Mouse (Mus musculus) liver, embryonic 16.5 days (tissue): Measurements from ENCODE around the gene Wdtc1. TPM values are rescaled to one million over a fixed set of nuclear protein-coding genes. Genes with fewer than 3 reads are reported as not detected.

Experiments used
- ATAC-seq: fragments of 200-750 bp; cut with Nextera tagmentation; 2 replicates; pipeline ENCODE4 v1.8.0; 2017; ENCODE audit warnings: low read depth, mild to moderate bottlenecking, moderate number of reproducible peaks, moderate library complexity
- H3K27ac ChIP-seq: fragments of 300-500 bp; sonication (generic); 2 replicates; pipeline ENCODE4 v1.5.1; 2014; ENCODE audit warnings: mild to moderate bottlenecking, low read length
- H3K27me3 ChIP-seq: fragments of 300-500 bp; sonication (generic); 2 replicates; pipeline ENCODE4 v1.6.1; 2014; ENCODE audit warnings: low read depth, low read length, mixed read lengths; ENCODE audit not compliant: control insufficient read depth, insufficient read depth
- H3K36me3 ChIP-seq: fragments of 300-500 bp; sonication (generic); 2 replicates; pipeline ENCODE4 v1.6.1; 2014; ENCODE audit warnings: mild to moderate bottlenecking; ENCODE audit not compliant: control insufficient read depth, insufficient read depth
- H3K4me1 ChIP-seq: fragments of 300-500 bp; sonication (generic); 2 replicates; pipeline ENCODE4 v1.6.1; 2014; ENCODE audit warnings: low read depth, low read length, mixed read lengths; ENCODE audit not compliant: control insufficient read depth
- H3K4me2 ChIP-seq: fragments of 300-500 bp; sonication (generic); 2 replicates; pipeline ENCODE4 v1.6.1; 2014; ENCODE audit warnings: low read depth, low read length, mixed read lengths
- H3K4me3 ChIP-seq: fragments of 300-500 bp; sonication (generic); 2 replicates; pipeline ENCODE4 v1.5.1; 2014; ENCODE audit warnings: low read depth, mild to moderate bottlenecking, low read length
- H3K9ac ChIP-seq: fragments of 300-500 bp; sonication (generic); 2 replicates; pipeline ENCODE4 v1.6.1; 2014; ENCODE audit warnings: low read depth, low read length
- H3K9me3 ChIP-seq: fragments of 300-500 bp; sonication (generic); replicated peaks from 2 replicates; pipeline ENCODE4 v1.6.1; 2016; ENCODE audit warnings: low read length; ENCODE audit not compliant: control insufficient read depth
- WGBS: fragments of 180-500 bp; shearing (Covaris S2); extraction: QIAGEN DNeasy Blood & Tissue Kit; methylation state at CpG from one replicate; pipeline ENCODE4 v1.1.7; 2014; ENCODE audit not compliant: insufficient replicate concordance; 5-methylcytosine and 5-hydroxymethylcytosine counted together
- polyA plus RNA-seq: library from polyadenylated mRNA; unstranded; fragments of >200 nt; fragmentation: Nextera tagmentation; extraction: Ambion mirVana; gene quantifications from 2 replicates; pipeline ENCODE4 v1.2.1, GENCODE M21; 2015

Gene Wdtc1
- polyA plus RNA-seq, 1 experiment from 2014 or later = 8.1 TPM

DNA sequence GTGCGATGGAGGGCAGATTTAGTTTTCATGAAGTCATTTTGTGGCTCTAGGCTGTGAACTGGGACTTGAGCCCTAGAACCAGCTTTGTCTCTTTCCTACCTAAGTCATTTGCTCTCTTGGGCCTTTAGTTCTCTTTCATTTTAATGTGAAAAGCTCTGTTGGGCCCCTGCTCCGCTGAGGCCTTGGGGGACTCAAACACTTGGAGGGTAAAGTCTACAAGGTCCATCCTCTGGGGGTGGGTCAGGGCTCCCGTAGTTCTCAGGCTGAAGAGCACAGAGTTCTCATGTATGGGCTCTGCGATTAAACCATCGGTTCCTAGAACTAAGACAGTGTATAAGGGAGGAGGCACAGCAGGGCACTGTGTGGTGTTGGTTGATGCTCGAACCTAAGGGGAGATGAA lies 27.3 kb upstream of the Wdtc1 start:
- Histone ChIP-seq H3K9ac (no peak overlapping the region), H3K4me2 (no peak overlapping the region), H3K4me3 (no peak overlapping the region), H3K4me1 (peaks cover 56% of the 10 kb centered on the region), H3K27me3 (no peaks in the 10 kb centered on the region), H3K27ac (no peak overlapping the region), H3K36me3 (no peaks in the 10 kb centered on the region), H3K9me3 (no peaks in the 10 kb centered on the region)
- WGBS = 77% methylated on average over 6 of the region's 6 CpGs
- no peak for ATAC-seq

DNA sequence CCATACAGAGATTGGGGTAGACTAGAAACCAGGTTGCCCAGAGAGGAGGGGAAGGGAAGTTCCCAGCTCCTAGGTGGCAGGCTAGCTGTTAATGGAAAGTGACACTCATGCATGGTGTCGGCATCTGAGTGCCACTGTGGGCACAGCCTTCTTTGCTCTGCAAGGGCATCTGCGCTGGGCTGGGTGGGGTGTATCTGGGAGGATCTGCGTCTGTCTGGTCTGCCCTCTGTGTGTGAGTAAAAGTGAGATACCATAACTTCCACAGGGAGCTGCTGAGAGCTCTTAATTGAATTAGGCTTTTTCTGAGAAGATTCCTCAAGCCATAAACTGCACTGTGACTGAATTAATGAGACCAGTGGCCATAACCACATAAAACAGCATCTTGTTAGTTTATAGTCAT lies 26.6 kb upstream of the Wdtc1 start:
- WGBS = 29% methylated on average over 3 of the region's 3 CpGs
- ATAC-seq = no peak
- no peak overlapping the region for H3K4me2 ChIP-seq
- H3K9ac ChIP-seq = no peak overlapping the region
- H3K27ac ChIP-seq = no peak overlapping the region
- peaks cover 62% of the 10 kb centered on the region for H3K4me1 ChIP-seq
- H3K4me3 ChIP-seq = no peak overlapping the region
- H3K9me3 ChIP-seq = no peaks in the 10 kb centered on the region
- H3K27me3 ChIP-seq = no peaks in the 10 kb centered on the region
- H3K36me3 ChIP-seq = no peaks in the 10 kb centered on the region

DNA sequence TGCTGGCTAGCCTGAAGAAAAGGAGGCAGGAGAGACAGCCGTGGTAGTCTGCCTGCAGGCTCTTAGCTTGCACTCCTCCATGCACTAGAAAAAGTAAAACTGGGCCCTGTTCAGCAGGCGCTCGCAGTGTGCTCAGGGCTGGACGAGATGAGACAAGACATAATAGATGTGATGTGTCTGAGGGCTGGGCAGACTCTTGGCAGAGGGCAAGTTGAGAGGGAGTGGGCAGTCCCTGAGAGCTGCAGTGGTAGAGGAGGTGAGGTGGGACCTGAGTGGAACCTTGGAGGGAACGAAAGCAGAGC lies 25.7 kb upstream of the Wdtc1 start:
- Histone ChIP-seq H3K4me1 (peaks cover 67% of the 10 kb centered on the region), H3K9me3 (no peaks in the 10 kb centered on the region), H3K27ac (no peak overlapping the region), H3K4me2 (no peak overlapping the region), H3K9ac (0 out of 2 replicates have a peak overlapping the region, but pooled peaks have one; percentile 33), H3K4me3 (no peak overlapping the region), H3K27me3 (no peaks in the 10 kb centered on the region), H3K36me3 (no peaks in the 10 kb centered on the region)
- 62% methylated on average over 5 of the region's 5 CpGs for WGBS
- ATAC-seq = no peak

DNA sequence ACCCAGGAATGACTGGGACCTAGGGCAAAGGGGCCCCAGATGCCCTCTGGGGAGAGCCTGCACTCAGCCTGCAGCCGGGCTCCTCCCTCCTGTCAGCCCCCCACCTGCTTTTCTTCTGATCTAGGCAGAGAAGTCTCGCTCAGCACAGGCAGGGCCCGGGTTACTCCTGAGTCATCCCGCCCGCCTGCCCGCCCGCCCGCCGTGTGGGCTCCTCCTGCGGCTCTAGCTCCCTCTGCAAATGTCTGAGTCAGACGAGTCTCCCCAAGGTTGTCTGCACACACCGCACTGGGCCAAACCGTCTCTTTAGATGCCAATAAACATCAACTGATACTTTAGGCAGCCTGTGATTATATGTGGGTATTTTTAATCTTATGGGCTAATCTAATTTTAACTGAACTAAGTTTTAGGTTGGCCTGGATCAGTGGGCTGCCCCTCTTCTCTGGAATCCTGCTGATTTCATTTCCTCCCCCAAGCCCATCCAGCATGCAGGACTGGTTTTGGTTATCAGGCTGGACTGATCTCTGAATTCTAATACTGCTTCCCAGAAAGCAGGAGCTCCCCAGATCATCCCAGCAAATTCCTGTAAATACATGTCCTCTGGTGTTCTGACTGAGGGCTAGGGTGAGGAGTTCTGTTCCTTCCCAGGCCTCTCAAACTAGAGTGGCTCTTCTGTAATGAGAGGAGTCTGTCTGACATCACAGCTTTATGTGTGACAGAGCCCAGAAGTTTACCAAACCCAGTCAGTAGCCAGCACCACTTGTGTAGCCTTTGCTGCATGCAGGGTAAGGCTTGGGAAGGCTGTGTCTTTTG lies 25.2 kb upstream of the Wdtc1 start:
- no peak overlapping the region; the same call in 1 of the 2 replicates for H3K4me3 ChIP-seq
- no peaks in the 10 kb centered on the region for H3K36me3 ChIP-seq
- ATAC-seq = peak; percentile 84
- H3K9ac ChIP-seq = peak overlapping the region; percentile 46; the same call in 1 of the 2 replicates
- H3K4me2 ChIP-seq = peak overlapping the region; percentile 34
- WGBS = 7% methylated on average over 13 of the region's 13 CpGs
- H3K4me1 ChIP-seq = peaks cover 72% of the 10 kb centered on the region
- no peaks in the 10 kb centered on the region for H3K27me3 ChIP-seq
- H3K27ac ChIP-seq = peak overlapping the region; percentile 29
- H3K9me3 ChIP-seq = no peaks in the 10 kb centered on the region

DNA sequence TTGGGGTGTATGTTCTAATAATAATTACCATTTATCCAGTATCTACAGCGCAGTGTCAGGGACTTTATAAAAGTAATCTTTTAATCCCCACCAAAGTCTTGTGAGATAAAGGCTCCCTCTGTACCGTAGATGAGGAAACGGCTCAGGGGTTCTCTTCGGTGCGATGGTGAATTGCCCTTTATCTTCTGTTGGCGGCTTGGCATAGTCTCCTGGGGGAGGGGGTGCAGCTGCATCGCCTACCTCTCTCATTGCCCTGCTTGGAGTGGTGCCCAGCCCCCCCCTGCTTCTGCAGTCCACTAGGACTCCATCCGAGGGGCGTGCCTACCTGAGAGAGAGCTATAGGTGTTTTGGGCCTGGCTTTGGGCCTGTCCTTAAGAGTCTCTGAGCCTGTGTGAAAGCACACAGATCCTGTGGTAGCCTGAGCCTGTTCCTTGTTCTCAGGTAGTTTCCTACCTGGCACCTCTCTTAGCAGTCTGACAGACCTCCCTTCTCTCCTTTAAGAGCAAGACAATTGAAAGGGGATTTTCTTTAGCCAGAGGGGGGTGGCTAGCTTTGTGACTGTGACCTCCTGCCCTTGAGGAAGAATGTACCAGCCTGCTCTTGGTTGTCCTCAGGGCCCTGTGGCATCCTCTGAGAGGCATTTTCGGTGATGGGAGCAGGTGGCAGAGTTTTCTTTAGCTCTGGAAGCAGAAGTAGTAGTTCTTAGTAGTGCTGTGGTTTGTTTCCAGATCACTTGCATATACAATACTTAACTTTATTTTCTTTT lies 22.7 kb upstream of the Wdtc1 start:
- WGBS = 30% methylated on average over 10 of the region's 10 CpGs
- H3K27me3 ChIP-seq = no peaks in the 10 kb centered on the region
- H3K9me3 ChIP-seq = no peaks in the 10 kb centered on the region
- no peaks in the 10 kb centered on the region for H3K36me3 ChIP-seq
- H3K4me3 ChIP-seq = no peak overlapping the region
- peak; percentile 40 for ATAC-seq
- 0 out of 2 replicates have a peak overlapping the region, but pooled peaks have one; percentile 3 for H3K27ac ChIP-seq
- H3K4me2 ChIP-seq = 0 out of 2 replicates have a peak overlapping the region, but pooled peaks have one; percentile 4
- H3K9ac ChIP-seq = 0 out of 2 replicates have a peak overlapping the region, but pooled peaks have one; percentile 3
- peaks cover 91% of the 10 kb centered on the region for H3K4me1 ChIP-seq

DNA sequence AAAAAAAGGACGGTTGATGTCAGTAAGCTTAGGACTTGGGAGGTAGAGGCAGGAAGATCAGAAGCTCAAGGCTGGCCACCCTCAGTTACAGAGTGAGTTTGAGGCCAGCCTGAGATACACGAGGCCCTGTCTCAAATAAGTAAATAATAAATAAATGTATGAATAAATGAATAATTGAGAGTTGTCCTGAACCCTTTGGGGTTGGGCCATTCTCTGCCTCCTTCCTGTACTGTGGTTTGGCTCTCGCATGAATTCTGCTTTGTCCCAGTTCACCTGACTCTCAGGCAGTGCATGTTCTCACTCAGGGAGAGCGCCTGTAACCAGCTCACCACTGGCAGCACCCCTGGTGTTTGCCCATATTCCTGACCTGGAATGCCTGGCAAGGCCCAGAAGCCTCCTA lies 20.7 kb upstream of the Wdtc1 start:
- Histone ChIP-seq H3K4me3 (no peak overlapping the region), H3K4me2 (peak overlapping the region; percentile 85; the same call in 1 of the 2 replicates), H3K27me3 (no peaks in the 10 kb centered on the region), H3K4me1 (peaks cover 84% of the 10 kb centered on the region), H3K27ac (no peak overlapping the region), H3K9ac (no peak overlapping the region), H3K9me3 (no peaks in the 10 kb centered on the region), H3K36me3 (no peaks in the 10 kb centered on the region)
- 65% methylated on average over 4 of the region's 4 CpGs for WGBS
- ATAC-seq = no peak

DNA sequence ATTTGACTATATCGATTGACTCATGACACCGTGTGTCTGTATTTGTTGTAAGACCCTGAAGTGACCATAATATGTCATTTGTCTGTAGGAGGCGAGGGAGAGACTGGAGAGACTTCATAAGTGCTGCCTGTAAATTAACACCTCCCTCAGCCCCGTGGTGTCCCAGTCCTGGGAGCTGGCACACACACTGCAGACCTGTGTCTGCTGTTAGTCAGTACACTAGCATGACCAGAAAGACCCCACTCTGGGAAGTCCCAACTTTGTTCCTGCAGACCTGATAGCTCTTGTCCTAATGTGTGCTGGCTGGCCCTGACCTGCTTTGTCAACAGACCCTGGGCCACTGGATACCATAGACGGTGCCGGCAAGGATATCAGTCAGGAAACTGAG lies 19.0 kb upstream of the Wdtc1 start:
- peak overlapping the region; percentile 92 for H3K9ac ChIP-seq
- peak overlapping the region; percentile 95 for H3K4me3 ChIP-seq
- no peaks in the 10 kb centered on the region for H3K36me3 ChIP-seq
- no peaks in the 10 kb centered on the region for H3K9me3 ChIP-seq
- no peak for ATAC-seq
- no peaks in the 10 kb centered on the region for H3K27me3 ChIP-seq
- peak overlapping the region; percentile 42; the same call in 1 of the 2 replicates for H3K27ac ChIP-seq
- H3K4me1 ChIP-seq = peaks cover 68% of the 10 kb centered on the region
- 40% methylated on average over 6 of the region's 6 CpGs for WGBS
- peak overlapping the region; percentile 85 for H3K4me2 ChIP-seq

DNA sequence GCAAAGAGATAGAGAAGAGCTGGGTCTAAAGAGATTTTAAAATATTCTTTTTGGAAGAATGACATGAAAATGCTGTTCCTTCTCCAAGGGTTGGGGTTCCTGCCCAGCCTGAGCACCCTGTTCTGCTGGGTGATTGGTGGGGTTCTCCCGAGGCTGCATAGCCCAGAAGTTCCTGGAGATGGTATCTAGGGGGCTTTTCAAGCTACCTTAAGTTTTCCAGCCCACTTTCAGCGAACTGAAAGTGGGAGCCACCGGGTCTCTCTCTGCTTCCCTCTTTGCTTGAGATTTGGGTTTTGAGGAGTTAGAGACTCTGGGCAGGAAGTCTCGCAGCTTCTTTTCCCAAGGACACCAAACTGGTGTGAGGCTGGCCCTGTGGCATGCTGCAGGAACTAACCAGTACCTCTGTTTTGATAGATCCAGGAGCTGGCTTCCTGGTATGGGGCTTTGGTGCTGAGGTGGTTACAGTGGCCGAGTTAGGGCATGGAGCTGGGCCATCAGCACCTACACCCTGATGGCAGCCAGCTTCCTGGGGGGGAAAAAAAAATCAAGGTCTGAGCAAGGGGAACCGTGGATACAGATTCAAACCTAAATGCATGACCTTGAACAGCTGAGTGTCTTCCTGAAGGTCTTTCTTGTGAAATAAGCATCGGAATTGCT lies 18.5 kb upstream of the Wdtc1 start:
- no peak for ATAC-seq
- WGBS = 27% methylated on average over 7 of the region's 7 CpGs
- Histone ChIP-seq H3K27ac (peak overlapping the region; percentile 11; the same call in 1 of the 2 replicates), H3K9me3 (no peaks in the 10 kb centered on the region), H3K27me3 (no peaks in the 10 kb centered on the region), H3K4me2 (peak overlapping the region; percentile 85), H3K9ac (peak overlapping the region; percentile 92), H3K36me3 (no peaks in the 10 kb centered on the region), H3K4me3 (peak overlapping the region; percentile 95), H3K4me1 (peaks cover 63% of the 10 kb centered on the region)
